Mouse (Mus musculus) heart, adult 2 months (tissue): Measurements from ENCODE around the gene Cdh8.

Experiments
- CTCF ChIP-seq: fragments of 200-600 bp; IDR thresholded peaks from 2 replicates; pipeline ENCODE4 v1.8.1; 2022; ENCODE audit warnings: antibody characterized with exemption, mild to moderate bottlenecking, moderate library complexity
- EP300 ChIP-seq: fragments of 200-500 bp; IDR thresholded peaks from 2 replicates; pipeline ENCODE4 v1.6.1; 2011; ENCODE audit warnings: low read depth, low read length, control low read depth; ENCODE audit not compliant: insufficient read depth

DNA sequence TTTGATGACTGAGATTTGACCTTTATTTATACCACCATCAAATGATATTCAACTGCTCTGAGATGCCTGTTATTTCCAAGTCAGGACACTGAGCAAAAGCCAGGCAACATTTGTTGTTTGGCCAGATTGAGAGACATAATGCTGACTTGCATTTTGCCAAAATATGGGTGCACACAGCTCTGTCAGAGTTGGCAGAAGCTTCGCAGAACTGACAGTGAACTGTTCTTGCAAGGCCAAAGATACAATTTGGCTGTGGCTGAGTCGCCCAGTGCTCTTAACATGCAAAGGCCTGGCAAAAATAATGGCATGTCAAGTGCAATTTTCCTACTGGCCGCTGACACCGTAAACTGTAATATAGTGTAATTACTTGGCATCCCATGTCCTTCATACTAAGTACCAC is 22.4 kb downstream of the Cdh8 start:
- TF ChIP-seq CTCF (no peak), EP300 (no peak)
